Mouse (Mus musculus): ENCODE data around the gene Mif4gd. TPM values are rescaled to one million over a fixed set of nuclear protein-coding genes. Genes with fewer than 3 reads are reported as not detected.

Gene Mif4gd
- total RNA-seq, 2 experiments from 2014 or later: 15.4 to 16.1 TPM

DNA sequence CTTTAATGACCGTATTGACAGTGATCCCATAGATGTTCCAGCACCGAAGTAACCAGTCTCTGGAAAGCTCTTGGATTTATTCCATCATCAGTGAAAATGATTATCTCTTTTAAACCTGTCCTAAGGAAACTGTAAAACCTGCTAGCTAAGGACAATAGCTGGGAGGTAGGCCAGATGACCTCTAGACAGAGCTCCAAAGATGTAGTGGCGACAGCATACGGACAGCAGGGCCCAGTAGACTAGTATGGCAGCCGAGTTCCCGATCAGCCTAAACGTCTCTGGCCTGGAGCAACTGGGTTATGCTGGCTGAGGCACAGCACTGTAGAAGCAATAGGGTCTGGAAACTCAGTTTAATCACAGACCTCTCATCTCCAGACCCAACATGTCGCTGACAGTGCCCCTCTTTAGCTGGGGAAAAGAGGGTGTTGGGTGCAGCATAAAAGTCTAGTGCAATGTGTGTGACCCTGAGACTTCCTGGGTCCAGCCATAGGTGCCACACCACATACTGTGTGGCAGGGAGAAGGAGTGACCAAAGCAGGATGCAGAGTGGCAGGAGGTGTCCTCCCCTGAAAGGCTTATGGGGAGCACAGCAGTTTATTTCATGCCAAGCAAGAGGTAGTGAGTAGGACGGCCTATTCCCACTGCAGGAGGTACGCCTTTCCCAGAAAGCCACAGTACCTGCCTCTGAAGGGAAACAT, 28.2 kb downstream of the Mif4gd start:
- DNase-seq (ENCODE audit: low spot score in 2 of 2): no peak

DNA sequence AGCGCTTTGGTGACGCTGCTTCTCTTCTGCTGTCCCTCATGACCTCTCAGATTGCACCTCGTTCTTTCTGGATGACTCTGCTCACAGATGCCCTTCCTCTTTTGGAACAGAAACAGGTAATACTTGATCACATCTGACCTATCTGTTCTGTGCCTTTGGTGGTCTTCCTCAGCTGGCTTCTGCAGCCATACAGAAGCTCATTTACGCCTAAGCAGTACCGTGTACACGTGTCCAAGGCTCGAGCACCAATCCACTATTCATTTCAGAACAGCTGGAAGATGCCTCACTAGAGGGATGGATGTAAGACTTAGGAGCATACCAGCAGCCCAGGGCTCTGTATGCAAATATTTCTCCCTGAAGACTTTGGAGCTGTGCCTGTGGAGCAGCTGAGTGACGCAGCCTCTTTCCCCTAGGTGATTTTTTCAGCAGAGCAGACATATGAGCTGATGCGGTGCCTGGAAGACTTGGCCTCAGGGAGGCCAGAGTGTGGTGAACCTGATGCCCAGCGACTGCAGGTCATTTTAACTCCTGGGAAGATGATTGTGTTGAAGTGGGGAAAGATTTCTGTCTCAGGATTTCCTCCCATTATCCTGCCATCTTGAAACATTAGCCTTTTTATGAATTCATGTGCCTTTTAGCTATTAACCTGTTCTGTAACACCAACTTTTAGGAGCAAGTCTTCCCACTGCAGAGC, 29.7 kb downstream of the Mif4gd start:
- no peak for DNase-seq (ENCODE audit: low spot score in 2 of 2)

DNA sequence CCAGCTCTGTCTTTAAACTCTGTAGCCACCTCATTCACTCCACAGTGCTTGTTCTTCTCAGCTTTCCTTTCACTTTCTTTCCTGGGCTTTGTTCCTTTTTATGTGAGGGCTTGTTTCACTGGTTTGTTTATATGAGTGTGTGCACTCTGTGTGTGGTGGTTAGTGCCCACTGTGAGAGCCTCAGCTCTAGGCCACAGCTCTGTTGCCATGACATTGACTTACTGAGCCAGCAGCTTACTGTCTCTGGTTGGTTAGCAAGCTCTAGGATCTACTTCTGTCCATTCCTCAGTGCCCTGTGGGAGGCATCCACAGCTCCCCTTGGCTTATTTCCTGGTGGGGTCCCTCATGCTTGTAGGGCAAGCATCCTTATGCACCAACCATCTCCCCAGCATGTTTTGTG, 33.7 kb downstream of the Mif4gd start:
- DNase-seq (ENCODE audit: low spot score in 2 of 2): no peak

DNA sequence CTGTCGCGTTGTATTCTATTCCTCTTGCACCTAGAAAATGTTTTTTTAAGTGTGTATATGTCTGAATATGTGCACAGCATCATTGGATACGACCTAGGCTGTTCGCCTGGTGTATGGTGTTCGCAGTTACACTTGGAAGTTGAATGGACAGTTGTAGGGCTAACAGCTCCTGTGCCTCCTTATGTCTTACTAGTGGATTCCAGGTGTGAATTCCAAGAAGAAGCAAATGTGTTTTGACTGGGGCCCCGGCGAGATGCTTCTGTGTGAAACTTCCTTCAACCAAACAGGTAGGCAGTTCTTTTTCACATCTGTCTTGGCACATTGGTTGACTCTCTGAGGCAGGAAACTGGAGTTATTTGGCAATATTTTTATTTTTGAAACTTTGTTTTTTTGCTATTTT, 47.8 kb downstream of the Mif4gd start:
- no peak for DNase-seq (ENCODE audit: low spot score in 2 of 2)

DNA sequence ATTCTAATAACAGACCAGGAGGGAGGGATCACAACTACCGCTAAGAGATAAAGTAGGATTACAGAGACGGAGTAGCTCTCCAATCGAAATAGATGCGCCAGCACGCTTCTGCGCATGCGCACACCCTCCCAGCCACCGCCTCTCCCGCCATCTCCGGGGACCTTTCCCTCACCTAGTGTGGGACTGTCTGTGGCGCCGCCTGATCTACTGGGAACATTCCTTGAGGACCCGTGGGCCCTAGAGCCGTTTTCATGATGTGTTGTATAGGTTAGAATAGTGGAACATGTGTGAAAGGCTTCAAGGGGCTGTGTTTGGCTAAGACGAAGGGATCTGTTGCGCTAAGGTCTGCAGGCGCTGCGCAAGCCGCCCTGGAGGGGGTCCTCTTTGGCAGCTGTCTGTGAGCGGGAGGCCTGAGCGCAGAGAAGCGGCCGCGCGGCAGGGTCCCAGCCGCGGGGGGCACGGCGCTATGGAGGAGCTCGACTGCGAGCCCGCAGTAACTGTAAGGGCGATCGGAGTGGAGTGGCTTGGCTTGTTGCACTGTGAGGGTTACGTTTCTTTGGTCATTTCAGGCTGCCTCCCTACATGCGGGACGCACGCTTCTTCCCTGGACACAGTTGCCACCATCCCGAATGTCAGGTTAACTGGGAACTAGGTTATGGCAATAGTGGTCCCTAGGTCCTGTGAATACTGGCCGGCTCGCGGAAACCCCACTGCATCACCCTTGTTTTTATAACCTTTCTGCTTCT, 48.5 kb downstream of the Mif4gd start, which contains the start of gene Nup85:
Gene Nup85 (plus strand): TSS at position 371 of the 746 bp plus-strand sequence.
- DNase-seq (ENCODE audit: low spot score in 2 of 2): peak; percentile 96

DNA sequence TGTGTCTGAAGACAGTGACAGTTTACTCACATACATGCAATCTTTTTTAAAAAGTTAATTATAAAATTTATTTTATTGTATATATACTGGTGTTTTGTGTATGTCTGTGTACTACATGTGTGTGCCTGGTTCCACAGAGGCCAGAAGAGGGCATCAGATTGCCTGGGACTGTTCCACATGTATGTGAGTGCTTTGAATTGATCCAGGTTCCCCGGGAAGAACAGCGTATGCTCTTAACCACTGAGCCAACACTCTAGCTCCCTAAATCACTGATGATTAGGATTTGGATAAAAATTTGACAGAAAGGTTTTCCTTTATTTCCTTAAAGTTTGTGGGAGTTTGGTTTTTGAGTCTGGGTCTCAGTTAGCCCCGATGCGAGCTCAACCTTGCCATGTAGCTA, 49.4 kb downstream of the Mif4gd start:
- no peak for DNase-seq (ENCODE audit: low spot score in 2 of 2)

Other genes with a start within 250 kb of the Mif4gd start
- gene Hid1, start 245.2 kb downstream of the Mif4gd start, total RNA-seq (2021): 100 to 1,000 TPM; 111 to 114 TPM
- gene Cdr2l, start 231.1 kb downstream of the Mif4gd start, total RNA-seq (2021): 10 to 100 TPM; 26.8 to 29.3 TPM
- gene Mrpl58, start 209.2 kb downstream of the Mif4gd start, total RNA-seq (2021): 100 to 1,000 TPM; 111 to 122 TPM
- gene Atp5h, start 193.0 kb downstream of the Mif4gd start, total RNA-seq (2021): 100 to 1,000 TPM; 453 to 457 TPM
- 10 to 100 TPM; 82.5 to 85.6 TPM for gene Kctd2, start 192.8 kb downstream of the Mif4gd start, total RNA-seq (2021)
- gene Trim80, start 172.4 kb downstream of the Mif4gd start, total RNA-seq (2021): not detected
- not detected for gene Slc16a5, start 150.5 kb downstream of the Mif4gd start, total RNA-seq (2021)
- 10 to 100 TPM; 15.0 to 15.4 TPM for gene Armc7, start 137.3 kb downstream of the Mif4gd start, total RNA-seq (2021)
- 10 to 100 TPM; 62.2 to 63.3 TPM for gene Nt5c, start 121.1 kb downstream of the Mif4gd start, total RNA-seq (2021)
- gene Jpt1, start 98.6 kb downstream of the Mif4gd start, total RNA-seq (2021): 100 to 1,000 TPM; 157 TPM
- 100 to 1,000 TPM; 272 to 305 TPM for gene Sumo2, start 76.7 kb downstream of the Mif4gd start, total RNA-seq (2021)
- 10 to 100 TPM; 44.2 to 49.3 TPM for gene Nup85, start 48.5 kb downstream of the Mif4gd start, total RNA-seq (2021)
- 10 to 100 TPM; 52.8 to 54.1 TPM for gene Mrps7, start 9.0 kb downstream of the Mif4gd start, total RNA-seq (2021)
- gene Gga3, start 8.9 kb downstream of the Mif4gd start, total RNA-seq (2021): 10 to 100 TPM; 81.4 to 84.1 TPM
- 10 to 100 TPM; 55.2 to 60.6 TPM for gene Slc25a19, start 15.3 kb upstream of the Mif4gd start, total RNA-seq (2021)
- gene Grb2, start 95.6 kb upstream of the Mif4gd start, total RNA-seq (2021): 100 to 1,000 TPM; 204 to 206 TPM
- gene Tmem94, start 152.5 kb upstream of the Mif4gd start, total RNA-seq (2021): 10 to 100 TPM; 62.9 to 65.2 TPM
- 10 to 100 TPM; 17.7 to 18.6 TPM for gene Caskin2, start 200.7 kb upstream of the Mif4gd start, total RNA-seq (2021)
- 10 to 100 TPM; 14.0 to 14.5 TPM for gene Tsen54, start 201.8 kb upstream of the Mif4gd start, total RNA-seq (2021)
- 1 to 10 TPM; 3.6 to 4.5 TPM for gene Llgl2, start 211.1 kb upstream of the Mif4gd start, total RNA-seq (2021)
- under 1 TPM; 0.49 to 0.75 TPM for gene Myo15b, start 245.4 kb upstream of the Mif4gd start, total RNA-seq (2021)

Data from left cerebral cortex, adult 18-20 months (tissue).